11 mouse cellular contexts compared by ENCODE assay signal in genomic region chr1:184726576-184727300, GRCm38 (mm10). TPM values are rescaled to one million over a fixed set of nuclear protein-coding genes. Genes with fewer than 3 reads are reported as not detected.
DNase-seq lines count a peak whose midpoint lies in the region; ATAC-seq lines count a peak whose summit lies in the region.
"Had no signal": no experiment of that assay in that cellular context is flagged by ENCODE, and none has a peak within 500 bp of the region (broad histone marks: within the 10 kb centered on the region; RNA-seq: fewer than 3 reads in every experiment).

No protein-coding gene starts in this region.

- H3K4me3 ChIP-seq in lung, embryonic 15.5 days = no peak overlapping the region
- H3K4me3 ChIP-seq in limb, embryonic 10.5 days = peak overlapping the region; percentile 50
- peak overlapping the region; percentile 56 for H3K4me3 ChIP-seq in stomach, embryonic 15.5 days (replicated peaks)

- H3K27me3 ChIP-seq in lung, embryonic 15.5 days = peaks cover 84% of the 10 kb centered on the region
- H3K27me3 ChIP-seq in limb, embryonic 10.5 days (ENCODE audit: low read depth, poor library complexity, severe bottlenecking) = peaks cover 100% of the 10 kb centered on the region
- peaks cover 82% of the 10 kb centered on the region for H3K27me3 ChIP-seq in stomach, embryonic 15.5 days (replicated peaks)

- no peak overlapping the region for H3K27ac ChIP-seq in lung, embryonic 15.5 days
- no peak overlapping the region; the same call in 1 of the 2 replicates for H3K27ac ChIP-seq in limb, embryonic 10.5 days
- H3K27ac ChIP-seq in stomach, embryonic 15.5 days = no peak overlapping the region
- H3K27ac ChIP-seq: liver, embryonic 15.5 days had no signal

- no peak overlapping the region for H3K9ac ChIP-seq in lung, embryonic 15.5 days
- no peak overlapping the region for H3K9ac ChIP-seq in stomach, embryonic 15.5 days
- H3K9ac ChIP-seq: liver, embryonic 15.5 days had no signal

- ATAC-seq in lung, embryonic 15.5 days (ENCODE audit: borderline replicate concordance, extremely low read depth, low FRiP score, low TSS enrichment) = no peak
- no peak for ATAC-seq in stomach, embryonic 15.5 days (ENCODE audit: insufficient read depth, low FRiP score, low read depth)

- H3K4me1 ChIP-seq in lung, embryonic 15.5 days = peaks cover 27% of the 10 kb centered on the region
- peaks cover 27% of the 10 kb centered on the region for H3K4me1 ChIP-seq in limb, embryonic 10.5 days
- peaks cover 11% of the 10 kb centered on the region for H3K4me1 ChIP-seq in stomach, embryonic 15.5 days

- H3K9me3 ChIP-seq in lung, embryonic 15.5 days = no peaks in the 10 kb centered on the region
- no peaks in the 10 kb centered on the region for H3K9me3 ChIP-seq in limb, embryonic 10.5 days (replicated peaks)
- no peaks in the 10 kb centered on the region for H3K9me3 ChIP-seq in stomach, embryonic 15.5 days
- H3K9me3 ChIP-seq: liver, embryonic 15.5 days had no signal

- peak; percentile 39 for DNase-seq in embryo, embryonic 10.5 days (ENCODE audit: low spot score)
- DNase-seq in embryo, embryonic 10 days (ENCODE audit: low spot score) = no peak
- DNase-seq in lung, postnatal 25 days (ENCODE audit: low spot score) = no peak
- no peak for DNase-seq in limb, embryonic 10.5 days (ENCODE audit: low spot score)
- no peak for DNase-seq in B cell, adult 2 months
- DNase-seq in urinary bladder, postnatal 25 days (ENCODE audit: low spot score) = no peak
- DNase-seq: kidney, adult 11 months; thymus, postnatal 4 days had no signal

- WGBS in lung, embryonic 15.5 days = 47% methylated on average over 16 of the region's 16 CpGs
- WGBS in limb, embryonic 10.5 days = 4% methylated on average over 16 of the region's 16 CpGs
- 28% methylated on average over 16 of the region's 16 CpGs for WGBS in stomach, embryonic 15.5 days

- H3K4me2 ChIP-seq in lung, embryonic 15.5 days = peak overlapping the region; percentile 84; the same call in 1 of the 2 replicates
- H3K4me2 ChIP-seq in stomach, embryonic 15.5 days = peak overlapping the region; percentile 93

- H3K36me3 ChIP-seq in lung, embryonic 15.5 days = peaks cover 5% of the 10 kb centered on the region; the same call in 1 of the 2 replicates
- no peaks in the 10 kb centered on the region for H3K36me3 ChIP-seq in limb, embryonic 10.5 days
- H3K36me3 ChIP-seq in stomach, embryonic 15.5 days = no peaks in the 10 kb centered on the region
- H3K36me3 ChIP-seq: liver, embryonic 15.5 days had no signal

RNA-seq across cellular contexts. Expression of gene Hlx, which starts 5.7 kb away (rescaled TPM):
- 32.5 and 34.1 TPM in 2 replicates for polyA plus RNA-seq in lung, embryonic 15.5 days (2015; fragmentation: Nextera tagmentation; extraction: Ambion mirVana)
- polyA plus RNA-seq in limb, embryonic 10.5 days (2016; fragmentation: Nextera tagmentation; extraction: Ambion mirVana) = 7.2 and 9.5 TPM in 2 replicates
- 23.2 and 23.4 TPM in 2 replicates for polyA plus RNA-seq in stomach, embryonic 15.5 days (2015; fragmentation: Nextera tagmentation; extraction: Ambion mirVana)
